Mouse (Mus musculus) testis, adult 10 weeks (tissue): ENCODE results near the gene Maged1. TPM values are rescaled to one million over a fixed set of nuclear protein-coding genes. Genes with fewer than 3 reads are reported as not detected.

Source experiments
- polyA plus RNA-seq: library from polyadenylated mRNA; stranded (reverse); fragments of 350-450 nt; fragmentation: Illumina TruSeq; extraction: RNeasy Lipid Tissue Mini Kit (QIAGEN cat#74804); gene quantifications from one replicate; pipeline ENCODE4 v1.2.3, GENCODE M21; 2014; ENCODE audit warnings: low read depth, low replicate concordance

Maged1 gene
- 62.9 TPM for polyA plus RNA-seq

GRCm38 (mm10) chrX:94541918-94542355 is at the start of gene Maged1:
Gene Maged1 (minus strand): TSS chrX:94542143.

Other genes starting within 250 kb of the Maged1 start
- 9.1 TPM for gene Fam90a1b, start 175.4 kb downstream of the Maged1 start, polyA plus RNA-seq
- 62.4 TPM for gene Apoo, start 175.0 kb downstream of the Maged1 start, polyA plus RNA-seq
- 14.4 TPM for gene Gspt2, start 93.9 kb upstream of the Maged1 start, polyA plus RNA-seq
- 2.9 TPM for gene Zxdb, start 182.4 kb upstream of the Maged1 start, polyA plus RNA-seq